ENCODE assay signal across 8 mouse cellular contexts in genomic region chr12:12401504-12401903, GRCm38 (mm10).
DNase-seq lines count a peak whose midpoint lies in the region; ATAC-seq lines count a peak whose summit lies in the region.

No protein-coding gene starts in this region.

- peak overlapping the region; percentile 31 for H3K4me2 ChIP-seq in forebrain, embryonic 15.5 days (replicated peaks)
- peak overlapping the region; percentile 55 for H3K4me2 ChIP-seq in kidney, embryonic 15.5 days
- peak overlapping the region; percentile 37 for H3K4me2 ChIP-seq in neural tube, embryonic 13.5 days

- 0 out of 2 replicates have a peak overlapping the region, but pooled peaks have one; percentile 7 for H3K27ac ChIP-seq in forebrain, embryonic 15.5 days (replicated peaks)
- no peak overlapping the region for H3K27ac ChIP-seq in kidney, embryonic 15.5 days
- 0 out of 2 replicates have a peak overlapping the region, but pooled peaks have one; percentile 20 for H3K27ac ChIP-seq in neural tube, embryonic 13.5 days (replicated peaks)

- no peak overlapping the region for H3K9ac ChIP-seq in forebrain, embryonic 15.5 days (replicated peaks)
- no peak overlapping the region for H3K9ac ChIP-seq in kidney, embryonic 15.5 days
- H3K9ac ChIP-seq in neural tube, embryonic 13.5 days, result no peak overlapping the region

- peak overlapping the region; percentile 22 for H3K4me3 ChIP-seq in forebrain, embryonic 15.5 days
- H3K4me3 ChIP-seq in kidney, embryonic 15.5 days (replicated peaks), result peak overlapping the region; percentile 21; the same call in 1 of the 2 replicates
- H3K4me3 ChIP-seq in neural tube, embryonic 13.5 days, result no peak overlapping the region

- H3K36me3 ChIP-seq in forebrain, embryonic 15.5 days, result no peaks in the 10 kb centered on the region
- H3K36me3 ChIP-seq in kidney, embryonic 15.5 days, result no peaks in the 10 kb centered on the region
- H3K36me3 ChIP-seq in neural tube, embryonic 13.5 days, result no peaks in the 10 kb centered on the region

- no peaks in the 10 kb centered on the region for H3K9me3 ChIP-seq in forebrain, embryonic 15.5 days
- H3K9me3 ChIP-seq in kidney, embryonic 15.5 days (replicated peaks), result no peaks in the 10 kb centered on the region
- H3K9me3 ChIP-seq in neural tube, embryonic 13.5 days, result no peaks in the 10 kb centered on the region

- no peaks in the 10 kb centered on the region for H3K27me3 ChIP-seq in forebrain, embryonic 15.5 days
- no peaks in the 10 kb centered on the region for H3K27me3 ChIP-seq in kidney, embryonic 15.5 days
- no peaks in the 10 kb centered on the region for H3K27me3 ChIP-seq in neural tube, embryonic 13.5 days

- no peak for ATAC-seq in forebrain, embryonic 15.5 days (replicated peaks)
- ATAC-seq in kidney, embryonic 15.5 days (replicated peaks; ENCODE audit: low FRiP score), result no peak
- ATAC-seq in neural tube, embryonic 13.5 days (ENCODE audit: low read depth), result no peak

- 35% methylated on average over 15 of the region's 15 CpGs for WGBS in forebrain, embryonic 15.5 days
- 31% methylated on average over 15 of the region's 15 CpGs for WGBS in kidney, embryonic 15.5 days
- 52% methylated on average over 15 of the region's 15 CpGs for WGBS in neural tube, embryonic 13.5 days

- H3K4me1 ChIP-seq in forebrain, embryonic 15.5 days, result 0 out of 2 replicates have a peak, but pooled peaks cover 6% of the 10 kb centered on the region
- peaks cover 20% of the 10 kb centered on the region for H3K4me1 ChIP-seq in kidney, embryonic 15.5 days
- 0 out of 2 replicates have a peak, but pooled peaks cover 13% of the 10 kb centered on the region for H3K4me1 ChIP-seq in neural tube, embryonic 13.5 days (replicated peaks)

- peak; percentile 14 for DNase-seq in gastrocnemius, postnatal 10 days
- no peak for DNase-seq in gastrocnemius, adult 18-20 months (ENCODE audit: low spot score)
- peak; percentile 73 for DNase-seq in Muller cell, postnatal 12 days (ENCODE audit: inconsistent ontology term)
- DNase-seq in right cerebral cortex, postnatal 25 days, result no peak
- no peak for DNase-seq in layer of hippocampus, adult 18-20 months (ENCODE audit: low spot score in 2 of 2)

Comparison
In these comparisons a context has a peak if more than half of its experiments do, and no peak if none do; other contexts are left out.
1. DNase-seq: peak in gastrocnemius, postnatal 10 days (single experiment) and Muller cell, postnatal 12 days (single experiment); none in gastrocnemius, adult 18-20 months (single experiment), right cerebral cortex, postnatal 25 days (single experiment) and layer of hippocampus, adult 18-20 months (0 of 2).
2. Peak in every context shown above with its lines, with median percentiles within 50 percentile points of each other: H3K4me2 ChIP-seq.